Mouse (Mus musculus): ENCODE measurements around the gene Rdh8.

Gene Rdh8

DNA sequence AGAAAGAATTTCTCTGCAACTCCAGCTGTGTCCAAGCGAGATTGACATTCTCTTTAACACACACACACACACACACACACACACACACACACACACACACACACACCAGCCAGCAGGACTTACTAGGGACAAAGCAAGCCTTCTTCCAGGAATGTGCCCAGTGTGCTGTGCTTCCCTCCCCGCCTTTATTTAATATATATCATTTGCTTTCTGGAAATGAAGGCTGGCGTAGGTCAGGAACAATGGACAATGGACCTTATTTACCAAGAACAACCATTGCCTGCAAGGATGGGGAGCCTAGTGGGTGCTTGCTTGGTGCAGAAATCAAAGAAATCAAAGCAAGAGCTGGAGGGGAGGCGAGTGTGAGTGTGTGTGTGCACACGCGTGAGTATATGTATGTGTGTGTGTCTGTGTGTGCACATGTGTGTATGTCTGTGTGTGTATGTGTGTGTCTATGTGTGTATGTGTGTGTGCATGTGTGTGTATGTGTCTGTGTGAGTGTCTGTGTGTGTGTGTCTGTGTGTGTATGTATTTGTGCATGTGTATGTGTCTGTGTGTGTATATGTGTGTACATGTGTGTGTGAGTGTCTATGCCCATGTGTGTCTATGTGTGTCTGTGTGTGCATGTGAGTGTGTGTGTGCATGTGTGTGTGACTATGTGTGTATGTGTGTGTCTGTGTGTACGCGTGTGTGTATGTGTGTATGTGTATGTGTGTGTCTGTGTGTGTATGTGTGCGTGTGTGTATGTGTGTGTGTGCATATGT, 19.1 kb downstream of the Rdh8 start:
- DNase-seq, result no peak

DNA sequence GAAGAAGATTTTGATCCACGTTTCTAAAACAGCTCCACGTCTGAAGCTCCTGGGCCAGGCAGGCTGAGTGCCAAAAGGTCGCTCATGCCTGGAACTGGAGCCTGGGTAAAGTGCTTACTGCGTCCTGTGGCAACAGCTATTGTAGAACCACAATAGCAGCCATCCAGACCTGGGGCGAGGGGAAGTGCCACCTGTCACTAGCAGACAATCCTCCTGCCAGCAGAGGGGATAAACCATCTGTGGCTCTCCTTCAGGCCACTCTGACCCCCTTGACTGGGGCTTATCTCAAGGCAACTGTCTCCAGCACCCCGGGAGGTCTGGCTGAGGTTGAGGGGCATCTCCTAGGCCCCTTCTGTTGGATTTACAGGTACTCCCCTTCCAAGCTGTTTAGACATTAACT, 20.6 kb downstream of the Rdh8 start:
- DNase-seq, result no peak

DNA sequence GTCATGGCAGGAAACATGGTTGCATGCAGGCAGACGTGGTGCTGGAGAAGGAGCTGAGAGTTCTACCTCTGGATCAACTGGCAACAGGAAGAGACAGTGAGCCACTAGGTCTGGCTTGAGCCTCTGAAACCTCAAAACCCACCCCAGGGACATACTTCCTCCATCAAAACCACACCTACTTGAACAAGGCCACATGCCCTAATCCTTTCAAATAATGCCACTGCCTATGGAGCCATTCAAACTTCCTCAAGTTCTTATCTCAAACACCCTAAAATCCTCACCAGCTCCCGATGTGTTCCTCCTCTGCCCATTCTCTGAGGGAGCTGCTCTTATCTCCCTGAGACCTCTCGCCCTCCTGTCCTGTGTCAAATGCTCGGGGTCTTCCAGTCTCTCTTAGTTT, 23.9 kb downstream of the Rdh8 start:
- no peak for DNase-seq

DNA sequence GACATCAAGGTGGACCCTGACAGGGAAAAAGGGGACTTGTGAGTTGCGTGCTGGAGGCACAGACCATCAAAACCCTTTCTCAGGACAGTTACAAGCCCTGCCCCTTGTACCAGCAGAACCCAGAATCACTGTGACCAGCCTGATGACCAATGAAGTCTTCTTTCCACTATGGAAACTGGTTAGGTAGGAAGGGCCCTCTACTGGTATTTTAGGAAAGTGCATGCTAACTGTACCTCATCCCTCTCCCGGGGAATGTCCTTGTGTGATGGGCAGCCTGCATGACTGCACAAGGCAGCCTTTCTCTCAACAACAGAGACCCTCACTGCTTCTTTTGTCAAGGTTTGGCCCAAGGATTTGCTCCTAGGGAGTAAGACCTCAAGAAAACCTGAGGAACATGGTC, 24.4 kb downstream of the Rdh8 start:
- no peak for DNase-seq

DNA sequence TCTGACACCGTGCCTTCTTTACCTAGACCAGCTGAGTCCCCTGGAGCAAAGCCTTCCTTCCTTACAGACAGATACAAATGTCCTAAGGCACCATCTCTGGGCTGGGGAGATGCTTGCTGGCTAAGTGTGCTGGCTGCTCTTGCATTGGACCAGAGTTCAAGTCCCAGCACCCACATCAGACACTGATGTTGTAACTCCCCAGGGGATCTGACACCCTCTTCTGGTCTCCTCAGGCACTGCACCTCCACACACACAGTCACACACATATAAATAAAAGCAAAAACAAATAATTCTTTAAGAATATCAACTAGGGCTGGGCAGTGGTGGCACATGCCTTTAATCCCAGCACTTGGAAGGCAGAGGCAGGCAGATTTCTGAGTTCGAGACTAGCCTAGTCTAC, 31.9 kb downstream of the Rdh8 start:
- DNase-seq, result no peak

DNA sequence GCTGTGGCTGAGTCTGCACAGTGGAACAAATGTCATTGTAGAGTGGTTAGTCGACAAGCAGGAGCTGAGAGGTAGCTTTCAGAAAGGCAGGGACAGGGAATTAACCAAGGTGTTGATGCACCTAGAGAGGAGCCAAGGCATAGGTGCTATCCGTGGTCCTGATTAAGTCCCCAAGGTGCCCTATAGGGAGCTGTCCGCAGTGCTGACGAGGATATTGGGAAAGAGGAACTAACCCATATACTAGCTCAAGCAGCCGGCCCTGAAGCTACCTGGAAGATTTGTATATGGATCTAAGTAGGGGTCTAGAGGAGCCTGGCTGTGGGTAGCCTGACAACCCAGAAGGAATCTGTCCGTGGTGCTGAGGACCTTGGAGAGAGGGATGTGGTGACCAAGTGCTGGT, 38.8 kb downstream of the Rdh8 start:
- DNase-seq, result peak; percentile 27

DNA sequence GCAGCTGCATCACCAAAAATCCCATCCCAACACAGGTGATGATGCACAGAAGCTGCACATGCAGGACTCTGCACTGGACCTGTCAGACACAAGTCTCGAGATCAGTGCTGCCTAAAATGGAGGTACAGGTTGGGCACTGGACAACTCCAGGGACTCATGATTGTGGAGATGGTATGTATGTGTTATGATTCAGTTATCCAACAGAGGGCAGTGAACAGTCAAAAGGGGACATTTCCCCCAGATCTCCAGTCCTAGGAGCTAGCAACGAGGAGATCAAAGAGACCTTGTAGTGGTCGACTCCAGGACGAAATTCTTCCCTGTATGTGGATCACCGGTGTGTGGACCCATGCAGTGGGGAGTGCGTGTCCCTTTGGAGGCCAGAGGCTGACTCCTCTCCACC, 41.6 kb downstream of the Rdh8 start:
- DNase-seq, result no peak

DNA sequence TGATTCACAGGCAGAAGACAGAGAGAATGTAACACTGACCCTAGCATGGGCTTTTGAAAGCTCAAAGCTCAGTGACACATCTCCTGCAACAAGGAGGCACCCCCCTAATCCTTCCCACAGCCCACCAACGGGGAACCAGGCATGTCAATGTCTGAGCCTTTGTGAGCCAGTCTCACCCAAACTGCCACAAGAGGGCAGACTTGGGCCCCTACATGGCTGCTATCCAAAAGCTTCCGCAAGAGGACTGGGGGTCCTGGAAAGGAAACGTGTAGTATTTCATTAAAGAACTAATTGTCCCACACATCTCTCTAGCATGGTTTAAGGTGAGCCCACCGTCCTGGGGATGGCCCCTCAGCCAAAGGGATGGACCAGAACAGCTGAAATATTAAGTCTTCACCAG, 43.5 kb downstream of the Rdh8 start:
- DNase-seq, result no peak

DNA sequence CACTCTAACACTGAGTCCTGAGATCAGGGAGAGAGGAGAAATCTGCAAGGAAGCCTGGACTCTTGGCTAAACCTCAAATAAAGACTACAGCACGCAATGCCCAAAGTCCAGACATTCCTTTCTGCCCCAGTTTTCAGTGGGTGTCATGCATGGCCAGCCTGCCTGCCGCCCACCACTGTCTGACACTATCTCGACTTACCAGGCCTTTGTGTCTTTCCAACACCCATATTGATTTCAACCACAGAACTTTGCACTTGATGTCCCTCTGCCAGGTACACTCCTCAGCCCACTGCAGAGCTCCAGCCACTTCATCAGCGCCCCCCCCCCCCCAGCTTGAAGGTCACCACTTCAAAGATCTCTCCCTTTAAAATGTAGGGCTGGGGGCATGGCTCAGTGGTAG, 43.9 kb downstream of the Rdh8 start:
- no peak for DNase-seq

DNA sequence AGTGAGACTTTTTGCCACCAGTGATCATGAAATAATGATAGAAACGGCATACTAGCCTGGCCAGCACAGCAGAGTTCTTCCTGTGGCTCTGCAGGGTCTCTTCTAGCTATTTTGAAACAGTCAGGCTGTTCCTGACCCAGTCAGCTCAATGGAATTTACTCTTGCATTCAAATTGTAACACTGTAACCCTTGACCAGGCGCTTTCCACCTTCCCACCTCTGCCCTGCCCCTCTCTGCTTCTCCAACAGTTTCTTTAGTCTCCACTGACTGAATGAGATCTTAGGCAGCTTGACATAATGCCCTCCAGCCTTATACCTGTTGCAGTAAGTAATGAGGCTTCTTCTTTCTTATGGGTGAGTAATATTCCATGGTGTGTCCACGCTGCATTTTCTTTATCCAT, 48.6 kb downstream of the Rdh8 start:
- DNase-seq, result no peak

DNA sequence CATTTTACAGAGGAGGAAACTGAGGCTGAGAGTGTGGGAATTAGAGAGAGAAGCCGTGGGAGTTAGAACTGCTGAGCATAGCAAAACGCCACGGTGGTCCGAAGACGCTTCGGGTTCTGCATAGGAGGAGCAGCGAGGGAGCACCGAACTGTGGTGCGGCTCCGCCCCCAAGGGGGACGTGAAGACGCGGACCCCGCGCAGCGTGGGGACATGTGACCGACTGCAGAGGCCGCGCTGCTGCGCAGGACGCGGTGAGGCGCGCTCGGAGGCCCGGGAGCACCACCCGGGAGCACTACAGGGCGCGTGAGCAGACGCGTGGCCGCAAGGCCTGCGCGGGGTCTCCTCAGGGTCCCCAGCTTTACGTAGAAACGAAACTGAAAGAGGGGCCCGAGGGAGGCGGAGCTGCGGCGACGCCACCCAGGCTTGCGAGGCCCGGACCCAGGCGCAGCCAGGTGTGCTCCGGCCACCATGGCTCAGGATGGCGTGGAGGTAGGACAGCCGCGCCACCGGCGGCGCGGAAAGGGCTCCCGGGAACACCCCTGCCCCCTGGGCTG, 50.2 kb downstream of the Rdh8 start, which contains the start of gene A230050P20Rik:
Gene A230050P20Rik (plus strand): TSS at position 195 of the 554 bp plus-strand sequence.
- peak; percentile 35 for DNase-seq

DNA sequence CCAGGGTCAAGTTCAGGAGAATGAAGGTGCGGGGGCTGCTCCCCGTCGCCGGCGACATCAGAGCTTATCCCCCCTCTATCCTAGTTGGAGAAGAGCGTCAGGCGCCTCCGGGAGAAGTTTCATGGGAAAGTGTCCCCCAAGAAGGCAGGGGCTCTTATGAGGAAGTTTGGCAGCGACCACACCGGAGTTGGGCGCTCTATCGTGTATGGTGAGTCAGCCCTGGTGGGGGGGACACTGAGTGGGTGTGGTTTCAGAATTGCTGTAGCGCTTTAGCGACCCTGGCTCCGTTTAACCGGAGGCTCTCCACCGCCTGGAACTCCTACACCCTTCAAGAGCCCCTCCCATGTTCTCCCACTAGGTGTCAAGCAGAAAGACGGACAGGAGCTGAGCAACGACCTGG, 50.9 kb downstream of the Rdh8 start:
- DNase-seq, result no peak

DNA sequence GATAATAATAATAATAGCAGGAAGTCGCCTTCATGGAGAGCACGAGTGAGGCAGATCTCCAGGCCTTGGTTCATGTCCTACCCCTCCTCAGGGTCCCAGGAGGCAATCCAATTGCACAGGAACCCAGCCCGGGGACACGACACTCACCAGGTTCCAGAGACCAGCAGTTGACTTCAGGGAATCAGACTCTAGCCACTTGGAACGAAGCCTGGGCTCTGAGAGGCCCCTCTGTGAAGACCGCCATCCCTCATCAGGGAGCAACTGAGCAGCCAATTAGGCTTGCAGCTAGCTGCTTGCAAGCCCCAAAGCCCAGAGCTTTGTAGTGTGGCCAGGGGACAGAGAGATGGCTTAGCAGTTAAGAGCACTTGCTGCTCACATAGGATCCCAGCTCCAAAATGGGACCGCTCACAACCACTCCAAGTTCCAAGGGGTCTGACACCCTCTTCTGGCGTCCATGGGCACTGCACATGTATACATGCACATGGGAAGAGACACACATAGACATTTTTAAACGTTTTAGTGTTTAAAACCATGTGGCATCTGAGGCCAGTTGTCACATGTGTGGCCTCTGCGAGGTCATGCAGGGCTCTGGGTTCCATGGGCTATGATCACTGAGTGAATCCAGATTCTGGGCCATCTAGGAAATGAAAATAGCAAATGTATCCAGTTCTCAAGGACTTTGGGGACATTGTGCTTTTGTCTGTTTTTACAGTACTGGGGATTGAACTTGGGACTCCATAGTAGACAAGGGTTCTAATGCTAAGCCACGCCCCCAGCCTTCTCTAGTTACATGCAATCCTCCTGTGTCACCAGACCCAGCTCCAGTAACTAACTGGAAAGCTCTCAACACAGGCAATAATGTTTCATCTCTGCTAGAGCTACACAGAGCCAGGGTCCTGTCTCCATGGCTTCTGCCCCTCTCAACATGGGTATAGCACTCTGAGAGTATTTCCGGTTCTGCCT, 52.2 kb downstream of the Rdh8 start:
- DNase-seq, result no peak

DNA sequence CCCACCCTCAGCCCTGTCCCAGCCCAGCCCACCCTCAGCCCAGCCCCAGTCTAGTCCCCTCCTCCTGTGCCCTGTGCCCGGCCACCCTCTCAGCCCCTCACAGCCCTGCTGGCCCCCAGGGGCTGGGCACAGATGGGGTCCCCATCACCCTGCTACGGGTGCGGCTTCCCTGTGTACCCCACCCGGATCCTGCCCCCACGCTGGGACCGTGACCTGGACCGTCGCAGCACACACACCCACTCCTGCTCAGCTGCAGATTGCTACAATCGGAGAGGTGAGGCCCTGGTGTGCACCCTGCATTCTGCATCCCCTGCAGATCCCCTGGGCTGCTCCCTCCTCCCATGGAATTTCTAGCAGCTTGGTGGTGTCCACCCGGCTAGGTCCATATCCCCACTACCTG, 54.7 kb downstream of the Rdh8 start:
- no peak for DNase-seq

DNA sequence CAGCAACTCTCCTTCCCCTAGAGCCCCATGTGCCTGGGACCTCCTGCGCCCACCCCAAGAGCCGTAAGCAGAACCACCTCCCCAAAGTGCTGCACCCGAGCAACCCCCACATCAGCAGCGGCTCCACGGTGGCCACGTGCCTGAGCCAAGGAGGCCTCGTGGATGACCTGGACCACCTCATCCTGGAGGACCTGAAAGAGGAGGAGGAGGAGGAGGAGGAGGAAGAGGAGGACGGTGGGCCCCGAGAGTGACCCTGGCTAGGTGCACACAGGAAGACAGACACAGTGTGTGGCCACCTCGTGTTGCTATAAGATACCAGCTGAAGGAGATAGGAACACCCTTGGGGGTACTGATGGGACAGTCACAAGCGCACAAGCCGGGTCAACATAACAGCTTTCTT, 55.2 kb downstream of the Rdh8 start:
- DNase-seq, result no peak

DNA sequence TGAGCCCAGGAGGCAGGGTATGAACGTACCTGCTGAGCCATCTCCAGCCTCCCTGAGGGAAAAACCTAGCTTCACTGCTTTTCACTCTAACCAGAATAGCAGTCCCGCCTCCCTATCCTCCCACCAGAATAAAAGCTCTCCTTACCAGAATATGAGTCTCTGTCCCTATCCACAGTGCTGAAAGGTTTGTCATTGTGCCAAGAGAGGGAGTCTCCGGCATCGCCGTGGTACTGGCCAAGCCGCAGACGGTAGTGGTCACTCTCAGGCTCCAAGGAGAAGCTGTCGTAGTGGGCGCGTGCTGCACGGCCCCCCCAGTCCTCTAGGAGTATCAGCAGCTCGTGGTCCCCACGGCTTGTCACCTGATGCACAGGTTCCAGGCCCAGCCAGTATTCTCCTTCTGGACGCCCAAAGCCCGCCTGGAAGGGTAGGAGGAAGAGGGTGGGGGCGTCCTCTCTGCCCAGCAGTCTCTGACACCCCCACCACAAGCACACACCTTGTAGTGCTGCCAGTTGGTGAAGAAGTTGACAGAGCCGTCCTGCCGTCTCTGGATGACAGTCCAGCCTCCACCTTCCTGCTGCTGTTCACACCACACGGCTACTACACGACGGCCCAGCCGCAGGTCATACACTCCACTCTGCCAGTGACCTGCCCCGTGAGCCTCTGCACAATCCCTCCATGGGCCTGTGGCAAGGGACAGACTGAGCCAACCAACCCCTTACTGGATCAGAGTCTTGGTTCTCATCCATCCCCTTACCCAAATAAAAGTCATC, 56.9 kb downstream of the Rdh8 start:
- no peak for DNase-seq

Data from kidney, adult 11 months (tissue).